Mouse (Mus musculus) myocyte (in vitro differentiated cells): ENCODE measurements at regions not wholly inside any gene's neighbourhood (a gene's known extent, or its start where the extent isn't known, plus 50 kb on each side); places are given as distances from the start of the nearest gene placed in this dataset.

Experiments
- H3K27me3 ChIP-seq: one replicate; pipeline ENCODE4 v1.6.1; 2011; ENCODE audit not compliant: control insufficient read depth, insufficient read depth, insufficient read length
- H3K36me3 ChIP-seq: one replicate; pipeline ENCODE4 v1.6.1; 2011; ENCODE audit not compliant: control insufficient read depth, insufficient read depth
- H3K4me2 ChIP-seq: one replicate; pipeline ENCODE4 v1.6.1; 2011; ENCODE audit warnings: low read depth, control low read depth
- H3K4me3 ChIP-seq: one replicate; pipeline ENCODE4 v1.5.1; 2011; ENCODE audit warnings: mild to moderate bottlenecking, control low read depth, moderate library complexity
- H3K79me2 ChIP-seq: one replicate; pipeline ENCODE4 v1.6.1; 2011; ENCODE audit not compliant: control insufficient read depth, insufficient read depth
- H3ac ChIP-seq: one replicate; pipeline ENCODE4 v1.6.1; 2011; ENCODE audit not compliant: control insufficient read depth, insufficient read length
- CEBPB ChIP-seq: IDR thresholded peaks from 2 replicates; pipeline ENCODE4 v1.6.1; 2011; ENCODE audit warnings: mild to moderate bottlenecking, moderate library complexity; ENCODE audit not compliant: poor library complexity, insufficient read depth, severe bottlenecking
- E2F4 ChIP-seq: IDR thresholded peaks from one replicate; pipeline ENCODE4 v1.6.1; 2011; ENCODE audit warnings: mild to moderate bottlenecking, control low read depth, moderate library complexity; ENCODE audit not compliant: insufficient read depth
- MAX ChIP-seq: IDR thresholded peaks from one replicate; pipeline ENCODE4 v1.6.1; 2011; ENCODE audit warnings: low read depth, mild to moderate bottlenecking, control low read depth
- MYOD1 ChIP-seq, 3 experiments: IDR thresholded peaks; one replicate each; pipeline ENCODE4 v1.6.1; 2011; ENCODE audit warnings: control low read depth in 2 of 3, low read depth in 2 of 3, mild to moderate bottlenecking in 2 of 3, moderate library complexity in 1 of 3; ENCODE audit not compliant: insufficient read length in 2 of 3, control insufficient read depth in 1 of 3
- MYOG ChIP-seq, 3 experiments: IDR thresholded peaks; one replicate each; pipeline ENCODE4 v1.6.1; 2011; ENCODE audit warnings: control low read depth in 2 of 3, low read depth in 2 of 3, mild to moderate bottlenecking in 2 of 3; ENCODE audit not compliant: insufficient read length in 2 of 3, control insufficient read depth in 1 of 3, insufficient read depth in 1 of 3
- POLR2A ChIP-seq: IDR thresholded peaks from one replicate; pipeline ENCODE4 v1.6.1; 2011; ENCODE audit warnings: low read depth, mild to moderate bottlenecking, control low read depth, moderate library complexity; ENCODE audit not compliant: insufficient read length
- POLR2AphosphoS2 ChIP-seq: IDR thresholded peaks from one replicate; pipeline ENCODE4 v1.6.1; 2011; ENCODE audit warnings: low read depth, control low read depth; ENCODE audit not compliant: insufficient read length
- REST ChIP-seq: IDR thresholded peaks from one replicate; pipeline ENCODE4 v1.6.1; 2011; ENCODE audit warnings: mild to moderate bottlenecking, control low read depth, moderate library complexity; ENCODE audit not compliant: insufficient read depth, insufficient read length
- SRF ChIP-seq: IDR thresholded peaks from one replicate; pipeline ENCODE4 v1.6.1; 2011; ENCODE audit warnings: low read depth; ENCODE audit not compliant: control insufficient read depth, insufficient read length
- TCF12 ChIP-seq: IDR thresholded peaks from one replicate; pipeline ENCODE4 v1.6.1; 2011; ENCODE audit warnings: mild to moderate bottlenecking, control low read depth; ENCODE audit not compliant: poor library complexity, insufficient read depth, severe bottlenecking
- TCF3 ChIP-seq: IDR thresholded peaks from one replicate; pipeline ENCODE4 v1.6.1; 2011; ENCODE audit warnings: low read depth, control low read depth; ENCODE audit not compliant: insufficient read length
- USF1 ChIP-seq: IDR thresholded peaks from one replicate; pipeline ENCODE4 v1.6.1; 2011; ENCODE audit warnings: low read depth, mild to moderate bottlenecking, control low read depth, moderate library complexity

DNA sequence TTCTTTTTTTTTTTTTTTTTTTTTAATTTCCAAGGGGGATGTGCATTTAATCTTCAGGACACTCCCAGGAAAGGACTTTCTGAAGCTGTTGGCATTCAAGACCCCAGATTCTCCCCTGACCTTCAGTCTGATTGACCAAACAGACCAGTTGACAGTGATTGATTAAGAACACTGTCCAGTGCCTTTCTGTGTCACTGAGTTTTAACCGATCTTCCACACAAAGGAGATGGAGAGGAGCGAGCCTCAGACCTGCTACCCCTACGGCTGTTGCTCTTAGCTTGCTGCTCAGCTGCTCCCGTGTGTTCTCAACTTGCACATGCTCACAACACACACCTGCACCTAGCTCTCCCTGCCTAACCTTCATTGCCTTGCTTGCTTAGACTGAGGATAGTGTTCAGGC lies 149.7 kb upstream of the Ferd3l start:
- no peaks in the 10 kb centered on the region for H3K36me3 ChIP-seq
- no peak overlapping the region for H3K4me2 ChIP-seq
- no peak for TF ChIP-seq TCF12
- no peak for TF ChIP-seq CEBPB
- no peak for TF ChIP-seq MYOD1 (IDR thresholded peaks at IDR 0.05; ENCODE audit: control insufficient read depth in 1 of 3, insufficient read length in 2 of 3, low read depth in 2 of 3)
- no peak for TF ChIP-seq POLR2A
- no peak for TF ChIP-seq REST
- no peak for TF ChIP-seq POLR2AphosphoS2
- no peak for TF ChIP-seq USF1
- H3K4me3 ChIP-seq, result no peak overlapping the region
- no peaks in the 10 kb centered on the region for H3K27me3 ChIP-seq
- H3K79me2 ChIP-seq, result no peaks in the 10 kb centered on the region
- no peak overlapping the region for H3ac ChIP-seq

DNA sequence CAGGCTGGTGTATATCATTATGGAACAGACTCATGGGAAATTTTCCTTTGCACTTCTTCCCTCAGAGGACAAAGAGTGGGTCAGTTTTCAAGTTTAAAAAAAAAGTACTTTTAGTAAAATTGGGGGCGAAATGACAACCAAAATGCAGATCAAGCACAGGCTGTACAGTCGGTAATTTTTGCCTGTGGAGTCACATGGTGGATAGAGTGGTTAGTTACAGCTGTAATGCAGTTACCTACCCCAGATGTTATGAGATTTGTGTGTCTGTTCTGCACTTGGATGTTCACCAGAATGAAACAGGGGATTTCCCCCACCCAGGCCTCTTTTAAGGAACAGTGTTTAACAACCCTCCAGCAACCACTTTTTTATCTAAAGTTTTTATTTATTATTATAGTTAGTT lies 148.3 kb upstream of the Ferd3l start:
- Histone ChIP-seq H3K27me3 (no peaks in the 10 kb centered on the region), H3K36me3 (no peaks in the 10 kb centered on the region), H3K4me3 (no peak overlapping the region), H3K4me2 (no peak overlapping the region), H3ac (no peak overlapping the region), H3K79me2 (no peaks in the 10 kb centered on the region)
- no peak for TF ChIP-seq SRF
- no peak for TF ChIP-seq TCF3
- no peak for TF ChIP-seq CEBPB
- TF ChIP-seq POLR2A, result no peak
- no peak for TF ChIP-seq TCF12
- no peak for TF ChIP-seq MYOG (IDR thresholded peaks at IDR 0.05; ENCODE audit: control insufficient read depth in 1 of 3, insufficient read depth in 1 of 3, insufficient read length in 2 of 3, low read depth in 2 of 3)
- TF ChIP-seq USF1, result no peak
- no peak for TF ChIP-seq REST
- TF ChIP-seq POLR2AphosphoS2, result no peak
- no peak for TF ChIP-seq MYOD1 (IDR thresholded peaks at IDR 0.05; ENCODE audit: control insufficient read depth in 1 of 3, insufficient read length in 2 of 3, low read depth in 2 of 3)
- TF ChIP-seq E2F4, result no peak

- Histone ChIP-seq H3K4me2 (no peak overlapping the region), H3K4me3 (no peak overlapping the region), H3K36me3 (no peaks in the 10 kb centered on the region), H3ac (no peak overlapping the region), H3K79me2 (no peaks in the 10 kb centered on the region), H3K27me3 (no peaks in the 10 kb centered on the region)
- no peak for TF ChIP-seq MYOD1 (IDR thresholded peaks at IDR 0.05; ENCODE audit: control insufficient read depth in 1 of 3, insufficient read length in 2 of 3, low read depth in 2 of 3)
- TF ChIP-seq E2F4, result no peak
- TF ChIP-seq POLR2AphosphoS2, result no peak
- TF ChIP-seq REST, result no peak
- no peak for TF ChIP-seq POLR2A
- no peak for TF ChIP-seq TCF12
- no peak for TF ChIP-seq MYOG (IDR thresholded peaks at IDR 0.05; ENCODE audit: control insufficient read depth in 1 of 3, insufficient read depth in 1 of 3, insufficient read length in 2 of 3, low read depth in 2 of 3)
- TF ChIP-seq MAX, result no peak
- TF ChIP-seq USF1, result peak; percentile 28
Measured at GRCm38 (mm10) chr12:33804206-33804791, 123.9 kb upstream of the Ferd3l start.

- TF ChIP-seq CEBPB (no peak), E2F4 (no peak), REST (no peak), USF1 (no peak), TCF12 (no peak), POLR2AphosphoS2 (no peak), MYOG (IDR thresholded peaks at IDR 0.05; ENCODE audit: control insufficient read depth in 1 of 3, insufficient read depth in 1 of 3, insufficient read length in 2 of 3, low read depth in 2 of 3) (no peak), POLR2A (no peak), SRF (no peak), MAX (no peak), MYOD1 (IDR thresholded peaks at IDR 0.05; ENCODE audit: control insufficient read depth in 1 of 3, insufficient read length in 2 of 3, low read depth in 2 of 3) (no peak), TCF3 (no peak)
- no peak overlapping the region for H3ac ChIP-seq
- no peaks in the 10 kb centered on the region for H3K79me2 ChIP-seq
- no peaks in the 10 kb centered on the region for H3K36me3 ChIP-seq
- no peak overlapping the region for H3K4me2 ChIP-seq
- H3K27me3 ChIP-seq, result no peaks in the 10 kb centered on the region
- H3K4me3 ChIP-seq, result no peak overlapping the region
Measured at GRCm38 (mm10) chr12:33825571-33825970, 102.7 kb upstream of the Ferd3l start.

GRCm38 (mm10) chr12:33849088-33849487 lies 79.1 kb upstream of the Ferd3l start:
- Histone ChIP-seq H3ac (no peak overlapping the region), H3K36me3 (no peaks in the 10 kb centered on the region), H3K4me3 (no peak overlapping the region), H3K4me2 (no peak overlapping the region), H3K79me2 (no peaks in the 10 kb centered on the region), H3K27me3 (no peaks in the 10 kb centered on the region)
- TF ChIP-seq MYOD1 (IDR thresholded peaks at IDR 0.05; ENCODE audit: control insufficient read depth in 1 of 3, insufficient read length in 2 of 3, low read depth in 2 of 3), result no peak
- TF ChIP-seq MYOG (IDR thresholded peaks at IDR 0.05; ENCODE audit: control insufficient read depth in 1 of 3, insufficient read depth in 1 of 3, insufficient read length in 2 of 3, low read depth in 2 of 3), result no peak
- TF ChIP-seq POLR2A, result no peak
- no peak for TF ChIP-seq POLR2AphosphoS2
- no peak for TF ChIP-seq E2F4
- no peak for TF ChIP-seq CEBPB
- no peak for TF ChIP-seq SRF
- TF ChIP-seq TCF3, result no peak
- TF ChIP-seq USF1, result no peak
- TF ChIP-seq REST, result no peak
- TF ChIP-seq TCF12, result no peak
- TF ChIP-seq MAX, result no peak
